Mouse (Mus musculus): ENCODE data around the gene Erbin. TPM values are rescaled to one million over a fixed set of nuclear protein-coding genes. Genes with fewer than 3 reads are reported as not detected.

Erbin gene
- total RNA-seq, 2 experiments from 2014 or later, result 34.7 to 40.1 TPM

DNA sequence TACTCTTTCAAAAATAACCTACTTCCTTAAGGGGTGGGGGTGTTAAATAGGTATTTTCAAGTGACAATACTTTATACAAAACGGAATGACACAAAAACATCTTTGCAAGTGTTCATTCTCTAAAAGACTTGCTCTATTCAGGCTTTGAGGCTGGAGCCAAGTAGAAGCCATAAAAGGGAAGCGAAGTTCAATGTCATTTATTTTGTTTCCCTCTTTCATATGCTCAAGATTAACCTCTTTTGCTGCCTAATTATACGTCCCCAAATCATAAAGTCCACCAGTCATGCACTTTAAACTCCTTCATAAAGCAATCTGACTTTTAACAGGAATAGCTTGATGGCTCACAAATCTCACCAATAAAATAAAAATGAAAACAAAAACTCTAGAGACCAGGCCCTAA lies 1.9 kb downstream of the Erbin start:
- intact Hi-C loops (cut with DNase I), result loop anchor here (2.0 to 5.0 kb wide), 2 partner anchors 54 to 56 kb away; no protein-coding TSS in a partner anchor
- DNase-seq, result no peak

DNA sequence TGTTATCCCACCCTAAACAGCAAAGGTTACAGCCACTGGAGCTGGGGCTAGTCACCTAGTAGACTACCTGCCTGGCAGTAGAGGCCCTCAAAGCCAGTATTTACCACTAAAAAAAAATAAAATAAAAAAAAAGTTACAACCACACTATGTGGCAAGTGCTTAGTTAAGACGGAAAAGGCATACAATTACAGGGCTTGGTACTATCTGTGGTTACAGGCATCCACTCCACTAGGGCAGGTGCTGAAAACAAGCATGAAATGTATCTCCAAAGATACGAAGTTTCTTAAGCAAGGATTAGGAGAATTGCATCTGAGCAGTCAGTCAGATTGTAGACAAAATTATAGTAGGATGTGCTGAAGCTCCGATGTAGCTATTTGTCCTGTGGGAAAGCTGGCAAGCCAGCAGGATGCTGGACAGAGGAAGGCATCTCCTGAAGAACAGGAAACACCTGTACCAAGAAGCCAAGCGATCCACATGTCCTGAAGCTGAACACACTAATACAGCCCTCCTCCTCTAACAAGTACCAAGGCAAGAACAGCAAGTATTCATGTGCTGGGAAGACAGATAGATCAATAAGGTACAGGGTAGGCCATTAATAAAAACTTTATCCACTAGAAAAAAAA lies 6.1 kb downstream of the Erbin start:
- intact Hi-C loops (cut with DNase I), result no loop called here
- DNase-seq, result no peak

DNA sequence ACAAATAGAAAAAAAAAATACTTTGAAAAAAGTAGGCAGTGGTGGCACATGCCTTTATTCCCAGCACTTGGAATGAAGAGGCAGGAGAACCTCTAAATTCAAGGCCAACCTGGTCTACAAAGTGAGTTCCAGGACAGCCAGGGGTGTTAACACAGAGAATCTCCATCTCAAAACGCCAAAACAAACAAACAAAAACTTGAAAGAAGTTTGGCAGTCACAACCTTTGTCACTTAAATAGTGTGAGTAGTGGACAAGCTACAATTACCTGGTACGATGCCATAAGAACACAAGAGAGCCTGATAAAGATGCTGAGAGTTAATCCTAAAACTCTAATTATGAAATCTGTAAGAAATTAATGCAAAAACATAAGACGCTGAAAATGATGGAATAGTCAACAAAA lies 8.0 kb downstream of the Erbin start:
- intact Hi-C loops (cut with DNase I), result no loop called here
- DNase-seq, result no peak

DNA sequence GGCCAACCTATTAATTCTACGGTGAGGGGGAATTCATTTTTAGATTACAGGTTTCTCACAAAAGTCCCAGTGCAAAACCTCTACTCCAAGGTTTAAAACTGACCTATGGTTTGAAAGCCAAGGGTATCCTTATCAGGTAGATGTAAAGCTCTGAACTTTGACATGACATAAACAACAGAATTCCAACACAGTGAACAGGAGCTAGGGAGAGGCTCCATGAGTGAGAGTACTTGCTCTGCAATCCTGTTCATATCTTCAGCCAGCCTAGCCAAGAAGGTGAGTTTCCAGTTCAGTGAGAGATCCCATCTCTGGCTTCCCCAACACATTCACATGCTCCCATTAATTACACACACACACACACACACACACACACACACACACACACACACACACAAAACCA lies 9.7 kb downstream of the Erbin start:
- no peak for DNase-seq
- intact Hi-C loops (cut with DNase I), result no loop called here

DNA sequence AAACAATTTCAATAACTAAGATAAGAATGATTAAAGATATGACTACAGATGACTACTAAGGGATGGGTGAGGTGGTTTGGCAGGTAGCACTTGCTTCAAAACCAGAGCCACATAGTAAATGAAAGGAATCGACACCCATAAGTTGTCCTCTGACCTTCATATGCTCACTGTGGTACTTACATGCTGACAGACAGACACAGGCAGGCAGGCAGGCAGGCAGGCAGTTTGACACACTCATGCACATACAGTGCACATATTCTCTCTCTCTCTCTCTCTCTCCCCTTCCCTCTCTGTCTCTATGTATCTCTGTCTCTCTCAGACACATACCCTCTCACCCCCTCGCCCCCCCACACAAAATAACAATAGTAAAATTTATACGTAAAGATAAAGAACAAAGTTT lies 10.4 kb downstream of the Erbin start:
- intact Hi-C loops (cut with DNase I), result no loop called here

DNA sequence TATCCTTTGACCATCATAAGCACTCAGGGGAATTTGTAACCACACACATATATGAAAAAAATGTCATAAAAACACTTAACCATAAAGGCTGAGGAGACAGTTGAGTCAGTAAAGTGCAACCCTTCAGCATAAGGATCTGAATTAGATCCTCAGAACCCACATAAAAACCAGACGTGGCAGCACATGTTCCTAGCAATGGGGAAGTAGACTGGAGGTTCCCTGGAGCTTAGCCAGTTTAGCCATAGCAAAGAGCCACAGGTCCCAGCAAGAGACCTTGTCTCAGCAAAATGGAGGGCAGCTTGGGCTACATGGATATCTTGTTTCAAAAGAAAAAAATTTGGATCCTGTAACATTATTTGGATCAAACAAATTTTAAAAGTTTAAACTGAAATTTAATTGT lies 20.3 kb downstream of the Erbin start:
- DNase-seq, result no peak
- intact Hi-C loops (cut with DNase I), result no loop called here

More for the DNA sequence above, 10.4 kb downstream of the Erbin start:
- DNase-seq, result no peak

DNA sequence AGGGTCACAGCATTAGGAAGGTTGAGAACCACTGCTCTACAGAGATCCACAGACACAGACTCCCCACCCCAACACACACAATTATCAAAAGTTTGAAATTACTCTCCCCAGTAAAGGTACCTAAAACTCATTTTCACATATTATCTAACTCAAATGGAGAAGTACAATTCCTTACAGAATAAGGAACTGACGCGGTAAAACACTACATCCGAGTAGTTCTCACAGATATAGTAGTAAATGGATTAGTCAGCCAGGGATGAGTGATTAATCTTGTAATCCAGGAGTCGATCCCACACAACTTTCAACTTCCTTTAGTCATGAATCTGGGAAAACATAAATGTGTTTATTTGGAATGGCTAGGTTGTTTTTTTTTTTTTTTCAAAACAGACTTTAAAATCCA lies 22.7 kb downstream of the Erbin start:
- intact Hi-C loops (cut with DNase I), result no loop called here
- no peak for DNase-seq

DNA sequence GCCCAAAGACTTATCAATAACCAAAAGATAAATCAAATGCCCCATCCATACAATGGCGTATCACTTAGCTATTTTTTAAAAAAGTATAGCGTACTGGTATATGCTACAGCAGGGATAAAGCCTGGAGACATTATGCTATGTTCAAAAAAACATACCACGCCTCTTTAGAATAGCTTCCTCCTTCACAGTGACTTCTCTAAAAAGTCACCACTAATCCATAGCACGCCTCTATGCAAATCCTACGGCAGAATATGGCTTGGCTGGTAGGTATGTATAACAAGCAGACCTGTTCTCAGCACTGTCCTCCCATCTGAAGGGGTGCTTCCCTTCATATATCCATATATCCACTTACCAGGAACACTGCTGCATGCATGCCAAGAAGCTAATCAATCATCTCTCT lies 27.2 kb downstream of the Erbin start:
- DNase-seq, result no peak
- intact Hi-C loops (cut with DNase I), result no loop called here

DNA sequence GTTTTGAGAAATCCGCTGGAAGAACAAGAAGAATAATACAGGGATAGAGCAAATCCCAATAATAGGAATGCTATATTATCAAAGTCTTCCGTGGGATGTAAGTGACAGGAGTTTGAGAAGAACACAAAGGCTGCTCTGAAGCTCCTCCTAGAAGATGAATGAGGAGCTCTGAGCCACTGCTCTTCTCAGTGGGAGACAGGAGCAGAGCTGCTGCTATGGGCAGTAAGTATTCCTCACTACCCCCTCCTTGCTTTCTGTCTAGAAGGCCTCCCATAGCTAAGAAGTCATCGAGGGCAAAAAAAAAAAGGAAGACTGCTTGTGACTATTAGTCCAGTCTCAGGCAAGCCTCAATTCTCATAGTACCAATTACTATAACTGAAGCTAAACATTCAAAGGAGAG lies 30.3 kb downstream of the Erbin start:
- intact Hi-C loops (cut with DNase I), result no loop called here
- no peak for DNase-seq

DNA sequence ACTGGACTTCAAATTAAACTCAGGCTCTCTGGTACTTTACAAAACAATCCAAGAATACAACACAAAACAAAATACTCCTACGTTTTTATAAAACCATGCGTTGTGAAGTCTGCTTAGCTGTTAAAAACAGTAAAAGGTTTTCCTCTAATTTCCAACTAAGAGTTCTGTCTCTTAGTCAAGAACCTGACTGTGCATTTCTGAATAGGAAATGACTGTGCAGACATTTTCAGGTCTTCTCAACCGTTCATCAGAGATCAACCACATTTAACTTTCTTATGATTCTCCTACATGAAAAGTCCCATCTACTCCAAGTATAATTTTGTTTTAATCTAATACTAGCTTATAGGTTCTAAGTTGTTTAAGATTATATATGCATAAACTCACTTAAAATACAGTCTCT lies 33.8 kb downstream of the Erbin start:
- intact Hi-C loops (cut with DNase I), result no loop called here
- DNase-seq, result no peak

DNA sequence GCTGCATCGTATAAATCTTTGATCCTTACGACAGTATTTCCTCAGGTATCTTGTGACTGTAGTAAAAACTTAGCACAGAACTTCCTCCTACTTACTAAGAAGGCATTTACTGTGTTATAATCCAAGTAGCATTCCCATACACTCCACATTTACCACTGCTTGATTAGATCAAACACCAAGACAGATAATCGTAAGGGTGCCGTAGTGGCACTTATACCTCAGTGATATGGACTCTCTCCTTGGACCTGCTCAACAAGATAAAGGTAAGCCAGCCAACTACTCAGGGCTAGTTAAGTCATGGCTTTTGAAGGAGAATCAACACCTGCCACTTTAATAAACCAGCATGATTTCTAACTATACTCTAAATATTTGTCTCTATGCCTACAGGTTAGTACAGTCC lies 39.1 kb downstream of the Erbin start:
- intact Hi-C loops (cut with DNase I), result no loop called here

DNA sequence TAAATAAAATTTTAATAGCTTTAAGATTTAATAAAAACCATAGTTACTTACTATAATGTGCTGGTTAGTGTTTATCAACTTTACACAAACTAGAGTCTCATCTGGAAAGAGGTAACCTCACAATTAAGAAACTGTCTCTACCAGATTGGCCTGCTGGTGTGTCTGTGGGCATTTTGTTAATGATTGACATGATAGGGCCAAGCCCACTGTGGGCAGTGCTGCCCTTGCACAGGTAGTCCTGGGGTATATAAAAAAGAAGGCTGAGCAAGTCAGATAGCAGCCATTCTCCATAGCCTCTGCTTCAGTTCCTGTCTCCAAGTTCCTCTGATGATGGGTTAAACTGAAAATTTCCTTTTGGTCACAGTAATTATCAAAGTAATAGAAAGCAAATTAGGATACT lies 43.6 kb downstream of the Erbin start:
- DNase-seq, result no peak
- intact Hi-C loops (cut with DNase I), result no loop called here

More for the DNA sequence above, 39.1 kb downstream of the Erbin start:
- no peak for DNase-seq

DNA sequence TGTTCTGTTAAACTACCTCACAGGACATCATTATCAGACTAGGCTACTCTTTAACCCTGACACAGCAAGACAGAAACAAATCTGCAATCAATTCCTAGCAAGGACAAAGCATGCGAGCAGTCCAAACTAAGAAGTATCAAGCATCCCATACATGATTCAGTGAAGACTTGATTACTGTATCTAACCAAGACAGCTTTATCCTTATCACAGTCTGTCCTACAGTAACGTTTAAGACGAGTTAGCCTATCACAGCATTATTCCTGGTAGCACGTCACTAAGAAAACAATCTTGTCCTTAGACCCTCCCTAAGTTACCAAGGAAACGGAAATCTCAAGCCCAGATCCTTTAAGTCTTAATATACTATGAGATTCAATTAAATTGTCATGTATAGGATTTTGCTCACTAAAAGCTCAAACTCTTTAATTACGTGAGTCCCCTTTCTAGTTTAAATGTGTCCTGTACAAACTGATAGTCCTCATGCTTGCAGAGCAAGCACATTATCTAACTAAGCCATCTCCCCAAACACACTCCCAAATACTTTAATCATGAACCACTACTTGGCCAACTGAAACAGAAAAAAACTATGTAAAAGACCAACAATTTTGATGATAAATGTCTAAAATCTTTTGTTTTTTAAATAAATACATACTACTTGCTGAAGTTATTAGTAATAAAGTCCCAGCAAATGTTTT lies 44.3 kb downstream of the Erbin start:
- intact Hi-C loops (cut with DNase I), result no loop called here
- no peak for DNase-seq

DNA sequence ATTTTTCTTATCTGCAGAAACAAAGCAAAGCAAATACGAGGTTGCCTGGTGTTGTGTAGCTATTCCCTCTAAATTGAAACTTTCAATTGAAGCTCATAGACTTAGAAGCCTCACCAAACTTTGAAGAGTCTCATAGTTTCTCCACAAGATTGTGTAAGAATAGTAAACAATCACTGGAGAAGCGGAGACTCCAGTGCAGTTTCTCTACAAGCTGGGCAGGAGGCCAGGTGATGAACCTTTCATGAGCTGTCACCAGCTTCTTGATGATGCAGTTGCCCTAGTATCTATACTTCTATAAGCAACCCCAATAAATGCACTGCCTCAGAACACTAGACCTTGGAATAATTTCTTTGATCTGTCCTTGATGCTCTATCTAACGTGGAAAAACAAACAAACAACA lies 49.5 kb downstream of the Erbin start:
- intact Hi-C loops (cut with DNase I), result no loop called here
- no peak for DNase-seq

DNA sequence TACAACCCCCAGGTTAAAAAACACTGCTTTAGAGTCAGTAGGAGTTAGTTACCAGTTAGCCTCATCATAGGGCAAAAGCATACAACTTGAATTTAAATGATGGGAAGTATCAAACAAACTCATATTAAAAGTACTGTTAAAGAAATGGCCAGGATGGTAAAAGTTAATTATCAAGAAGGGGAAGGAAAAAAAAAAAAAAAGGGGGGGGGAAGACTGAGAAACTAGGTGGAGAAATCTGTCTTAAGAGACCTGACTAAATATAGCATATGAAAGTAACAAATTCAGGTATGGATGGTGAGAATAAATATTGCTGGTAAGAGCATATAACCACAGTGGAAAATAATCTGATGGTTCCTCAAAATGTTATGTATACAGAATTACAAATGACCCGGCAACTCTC lies 50.2 kb downstream of the Erbin start:
- DNase-seq, result no peak
- intact Hi-C loops (cut with DNase I), result no loop called here

DNA sequence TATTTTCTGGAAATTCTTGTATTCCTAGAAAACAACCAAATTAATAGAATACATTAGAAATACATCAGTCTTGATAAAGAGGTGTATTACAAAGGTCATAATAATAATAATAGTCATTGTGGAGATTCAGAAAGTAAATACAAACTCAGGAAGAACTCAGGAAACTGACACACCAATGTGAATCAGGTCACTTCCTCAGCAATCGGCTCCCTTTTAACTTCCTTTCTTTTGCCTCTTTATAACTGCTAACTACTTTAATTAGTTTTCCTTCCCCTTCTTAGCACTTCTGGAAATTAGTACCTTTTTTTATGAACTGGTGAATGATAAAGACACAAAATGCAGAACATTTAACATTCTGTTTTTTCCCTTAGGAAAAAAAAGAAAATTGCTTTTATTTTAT lies 51.4 kb downstream of the Erbin start:
- intact Hi-C loops (cut with DNase I), result no loop called here
- no peak for DNase-seq

DNA sequence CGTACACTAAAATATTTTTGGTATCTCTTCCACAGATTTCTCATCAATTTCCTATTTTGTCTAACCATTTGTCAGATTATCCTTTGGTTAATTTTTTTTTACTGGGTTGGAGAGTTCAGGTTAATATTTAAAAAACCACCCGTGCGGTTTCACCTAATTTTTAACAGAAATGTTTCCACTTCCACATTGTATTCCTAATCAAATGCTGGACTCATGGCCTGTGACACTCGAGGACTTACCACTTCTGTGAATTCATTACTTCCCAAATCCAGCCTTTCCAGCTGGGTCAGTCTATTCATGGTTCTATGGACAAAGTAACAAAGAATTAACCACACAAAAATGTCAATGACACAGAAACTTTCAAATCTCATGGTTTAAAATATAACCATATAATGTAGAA lies 58.3 kb downstream of the Erbin start:
- intact Hi-C loops (cut with DNase I), result loop anchor here (5.0 kb wide), 1 partner anchor 55 kb away; no protein-coding TSS in a partner anchor
- DNase-seq, result no peak

DNA sequence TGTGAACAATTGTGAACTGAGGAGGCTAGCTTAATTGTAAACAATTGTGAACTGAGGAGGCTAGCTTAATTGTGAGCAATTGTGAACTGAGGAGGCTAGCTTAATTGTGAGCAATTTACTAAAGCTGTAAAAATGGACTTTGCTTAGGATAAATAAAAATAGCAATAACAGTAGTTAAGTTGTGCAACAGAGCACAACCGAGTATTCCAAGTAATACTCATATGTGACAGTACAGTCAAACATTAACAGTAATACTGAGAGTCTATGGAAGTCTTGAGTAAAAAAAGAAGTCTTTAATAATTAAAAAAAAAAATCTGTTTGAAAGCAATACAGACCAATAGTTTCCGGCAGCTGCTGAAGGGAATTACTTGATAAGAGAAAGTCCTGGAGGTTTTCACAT lies 61.3 kb downstream of the Erbin start:
- intact Hi-C loops (cut with DNase I), result no loop called here
- no peak for DNase-seq

DNA sequence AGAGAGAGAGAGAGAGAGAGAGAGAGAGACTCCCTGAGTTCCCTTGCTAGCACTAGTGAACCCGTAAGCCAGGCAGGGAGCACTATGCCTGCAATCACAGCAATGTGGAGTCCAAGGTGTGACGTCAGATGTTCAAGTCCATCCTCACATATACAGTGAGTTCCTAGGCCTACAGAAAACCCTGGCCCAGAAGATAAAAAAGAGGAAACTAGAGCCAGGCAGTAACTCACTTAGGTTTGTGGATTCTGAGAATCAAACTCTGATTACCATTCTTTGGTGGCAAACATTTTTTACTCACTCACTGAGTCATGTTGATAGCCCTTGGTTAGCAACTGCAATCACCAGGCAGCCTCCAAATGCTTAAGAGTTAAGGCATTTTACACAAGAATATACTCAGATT lies 72.7 kb downstream of the Erbin start:
- DNase-seq, result no peak
- intact Hi-C loops (cut with DNase I), result no loop called here

DNA sequence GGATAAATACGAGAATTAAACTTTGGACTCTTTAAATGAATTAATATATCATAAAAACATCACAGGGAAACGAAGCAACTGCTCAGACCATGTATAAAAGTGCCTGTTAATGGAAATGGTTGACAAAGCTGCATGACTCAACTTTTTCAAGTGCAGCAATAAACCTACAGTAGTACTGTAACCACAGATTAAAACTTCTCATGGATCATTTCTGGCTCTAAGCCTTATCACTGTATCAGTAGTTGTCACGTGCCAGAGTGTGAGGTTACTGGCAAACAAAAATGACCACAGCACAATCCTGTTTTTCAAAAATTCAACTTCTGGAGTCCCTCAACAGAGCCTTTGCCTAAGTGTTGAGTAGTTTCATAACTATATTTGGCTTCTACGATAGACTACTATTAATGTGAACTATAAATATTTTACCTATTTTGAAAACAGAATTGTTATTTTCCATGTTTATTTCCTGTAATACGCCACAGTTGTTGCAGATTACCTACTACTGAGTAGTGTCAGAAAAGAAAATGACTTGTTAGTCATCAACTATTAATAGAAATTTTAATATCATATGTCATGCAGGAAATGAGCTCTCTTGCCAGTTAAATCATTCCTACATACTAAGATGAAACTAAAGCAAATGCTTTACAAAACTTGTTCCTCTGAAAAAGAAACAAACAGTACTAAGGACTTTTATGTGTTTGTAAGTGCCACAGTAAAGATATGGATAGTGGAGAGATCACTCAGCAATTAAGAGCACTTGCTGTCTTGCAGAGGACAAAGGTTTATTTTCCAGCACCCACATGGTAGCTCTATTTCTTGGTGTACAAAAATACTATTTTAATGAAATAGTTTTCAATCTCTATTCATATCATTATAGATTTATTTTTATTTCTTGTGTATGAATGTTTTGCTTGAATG lies 78.8 kb downstream of the Erbin start:
- DNase-seq, result no peak
- intact Hi-C loops (cut with DNase I), result no loop called here

DNA sequence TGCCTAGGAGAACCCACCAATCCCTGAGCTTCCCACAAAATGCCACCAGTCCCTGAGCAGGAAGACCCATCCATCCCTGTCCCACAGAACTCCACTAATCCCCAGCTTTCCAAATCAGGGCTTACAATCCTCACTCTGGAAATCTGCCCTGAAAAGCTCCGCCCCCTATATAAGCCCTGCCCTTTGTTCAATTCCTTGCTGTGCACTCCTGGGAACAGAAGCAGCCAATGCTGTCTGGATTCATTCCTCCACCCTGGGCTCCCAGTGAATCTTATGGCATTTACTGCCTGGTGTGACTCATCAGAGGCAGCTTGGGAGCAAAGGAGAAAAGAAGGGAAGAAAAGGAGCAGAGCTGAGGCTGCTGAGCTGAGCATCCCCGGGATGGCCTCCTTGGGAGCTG lies 81.7 kb downstream of the Erbin start:
- peak in 1 of 2 experiments; percentile 14 for DNase-seq
- intact Hi-C loops (cut with DNase I), result no loop called here

All from gastrocnemius, postnatal 36 days (tissue).